ENCODE assay signal across 8 mouse cellular contexts in genomic region chr2:170343819-170344317, GRCm38 (mm10).
A peak's percentile ranks its signal among the peaks of the same experiment; 100 is the strongest.
DNase-seq lines count a peak whose midpoint lies in the region; ATAC-seq and TF ChIP-seq lines count a peak whose summit lies in the region.

No protein-coding gene starts in this region.

- no peak for ATAC-seq in heart, embryonic 14.5 days (ENCODE audit: insufficient number of reproducible peaks, insufficient read depth, low FRiP score, low read depth)
- ATAC-seq in intestine, postnatal 0 days = peak; percentile 63
- ATAC-seq in monocyte, adult 5-6 weeks (replicated peaks; ENCODE audit: insufficient number of reproducible peaks, low FRiP score, low TSS enrichment, poor library complexity, severe bottlenecking) = peak; percentile 12; the same call in 1 of the 2 replicates
- no peak for ATAC-seq in cerebellum, adult (ENCODE audit: insufficient number of reproducible peaks, low FRiP score, low TSS enrichment)

- no peak for TF ChIP-seq CTCF in brain, embryonic 14.5 days (IDR thresholded peaks at IDR 0.05; ENCODE audit: borderline replicate concordance, extremely low read depth, insufficient read depth, insufficient read length)
- TF ChIP-seq CTCF in intestine, postnatal 0 days (IDR thresholded peaks at IDR 0.05; ENCODE audit: low read depth) = no peak

- no peaks in the 10 kb centered on the region for H3K9me3 ChIP-seq in heart, embryonic 14.5 days (ENCODE audit: control insufficient read depth, low read length)
- no peaks in the 10 kb centered on the region for H3K9me3 ChIP-seq in intestine, postnatal 0 days (ENCODE audit: control insufficient read depth)

- H3K4me1 ChIP-seq in heart, embryonic 14.5 days (ENCODE audit: control insufficient read depth in 2 of 2, insufficient read depth in 2 of 2, low read length in 2 of 2) = peaks cover 16 to 33% of the 10 kb centered on the region in 2 experiments
- peaks cover 16% of the 10 kb centered on the region for H3K4me1 ChIP-seq in intestine, postnatal 0 days (replicated peaks; ENCODE audit: control insufficient read depth, insufficient read depth, low read length)

- no peaks in the 10 kb centered on the region for H3K27me3 ChIP-seq in heart, embryonic 14.5 days (ENCODE audit: control insufficient read depth, insufficient read depth, low read length)
- H3K27me3 ChIP-seq in intestine, postnatal 0 days (replicated peaks; ENCODE audit: control insufficient read depth, insufficient read depth, low read length) = no peaks in the 10 kb centered on the region

- 0 out of 2 replicates have a peak overlapping the region, but pooled peaks have one; percentile 25 for H3K9ac ChIP-seq in heart, embryonic 14.5 days (ENCODE audit: low read length)
- H3K9ac ChIP-seq in intestine, postnatal 0 days (ENCODE audit: low read depth, low read length) = peak overlapping the region; percentile 31; the same call in 1 of the 2 replicates

- no peak overlapping the region for H3K4me2 ChIP-seq in heart, embryonic 14.5 days (ENCODE audit: low read length)
- peak overlapping the region; percentile 53 for H3K4me2 ChIP-seq in intestine, postnatal 0 days (replicated peaks; ENCODE audit: low read depth)

- no peak overlapping the region for H3K4me3 ChIP-seq in heart, embryonic 14.5 days (ENCODE audit: control insufficient read depth in 1 of 2, insufficient read depth in 1 of 2, low read depth in 1 of 2, low read length in 2 of 2)
- H3K4me3 ChIP-seq in intestine, postnatal 0 days (ENCODE audit: low read depth, low read length) = no peak overlapping the region

- no peak for DNase-seq in heart, adult 18-20 months
- DNase-seq in brain, embryonic 14.5 days (ENCODE audit: low read depth) = peak; percentile 64
- DNase-seq in cerebellum, postnatal 4 days (ENCODE audit: low spot score in 2 of 2) = no peak
- no peak for DNase-seq in urinary bladder, postnatal 4 days (ENCODE audit: low spot score in 2 of 2)

- 58% methylated on average over 10 of the region's 10 CpGs for WGBS in heart, embryonic 14.5 days
- WGBS in intestine, postnatal 0 days = 7% methylated on average over 10 of the region's 10 CpGs

- H3K36me3 ChIP-seq in heart, embryonic 14.5 days (ENCODE audit: control insufficient read depth, insufficient read depth, low read length) = no peaks in the 10 kb centered on the region
- H3K36me3 ChIP-seq in intestine, postnatal 0 days (ENCODE audit: control insufficient read depth, insufficient read depth) = no peaks in the 10 kb centered on the region

- TF ChIP-seq POLR2A in brain, embryonic 14.5 days (IDR thresholded peaks at IDR 0.05; ENCODE audit: borderline replicate concordance, extremely low read depth, insufficient read depth, insufficient read length, poor library complexity, severe bottlenecking) = no peak

- 0 out of 4 replicates have a peak overlapping the region, but pooled peaks of 1 of the 2 experiments have one; percentile 14 for H3K27ac ChIP-seq in heart, embryonic 14.5 days (replicated peaks in 1 of 2; ENCODE audit: control insufficient read depth in 1 of 2, insufficient read depth in 1 of 2, low read depth in 2 of 2, low read length in 2 of 2)
- H3K27ac ChIP-seq in intestine, postnatal 0 days (ENCODE audit: low read depth, low read length) = peak overlapping the region; percentile 82

Comparison
In these comparisons a context has a peak if more than half of its experiments do, and no peak if none do; other contexts are left out.
1. ATAC-seq: peak in intestine, postnatal 0 days (single experiment) and monocyte, adult 5-6 weeks (single experiment); none in heart, embryonic 14.5 days (single experiment) and cerebellum, adult (single experiment).